In the genomic region with DNA sequence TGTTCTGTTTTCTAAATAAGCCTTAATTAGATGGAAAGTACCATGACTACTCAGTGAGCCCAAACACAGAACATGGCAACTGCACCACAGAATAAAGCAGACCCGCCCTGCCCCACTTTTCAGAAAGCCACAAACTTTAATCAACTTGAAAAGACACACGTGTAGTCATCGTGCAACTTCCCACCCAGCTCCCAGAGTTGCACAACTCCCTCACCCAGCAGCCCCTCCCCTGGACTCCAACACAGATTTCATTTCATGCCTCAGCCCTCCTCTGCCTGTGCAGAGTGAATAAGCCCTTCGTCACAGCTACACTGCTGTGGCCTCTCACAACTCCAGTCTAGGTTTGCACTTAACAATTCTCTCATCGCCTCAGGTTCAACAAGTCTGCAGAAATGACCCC, we compare ENCODE assay signal across 37 mouse cellular contexts. TPM values are rescaled to one million over a fixed set of nuclear protein-coding genes. Genes with fewer than 3 reads are reported as not detected.
DNase-seq lines count a peak whose midpoint lies in the region; ATAC-seq and TF ChIP-seq lines count a peak whose summit lies in the region.
"Had no signal": no experiment of that assay in that cellular context is flagged by ENCODE, and none has a peak within 500 bp of the region (broad histone marks: within the 10 kb centered on the region; RNA-seq: fewer than 3 reads in every experiment).

No protein-coding gene starts in this region.

- no peak for TF ChIP-seq POLR2A in thymus, adult 2 months (IDR thresholded peaks at IDR 0.05; ENCODE audit: control insufficient read depth, extremely low read depth, insufficient read depth, low read length, poor library complexity)
- TF ChIP-seq POLR2A in myocyte (IDR thresholded peaks at IDR 0.05; ENCODE audit: insufficient read length, low read depth) = no peak

- peak; percentile 80; the same call in 1 of the 2 replicates for ATAC-seq in common myeloid progenitor, adult 5-6 weeks (replicated peaks; ENCODE audit: low read depth, poor library complexity, severe bottlenecking)
- ATAC-seq in inflammation-experienced regulatory T-cells, adult 6 months = no peak
- ATAC-seq: forebrain, embryonic 16.5 days; hindbrain, postnatal 0 days; intestine, postnatal 0 days had no signal

- H3K27me3 ChIP-seq in thymus, adult 2 months (ENCODE audit: control insufficient read depth, insufficient read depth, low read length) = no peaks in the 10 kb centered on the region
- H3K27me3 ChIP-seq in myocyte (ENCODE audit: control insufficient read depth, insufficient read depth, insufficient read length) = peaks cover 50% of the 10 kb centered on the region
- H3K27me3 ChIP-seq: embryonic facial prominence, embryonic 12.5 days; heart, embryonic 15.5 days; limb, embryonic 12.5 days; lung, embryonic 15.5 days; neural tube, embryonic 15.5 days had no signal

- TF ChIP-seq CTCF in thymus, adult 2 months (IDR thresholded peaks at IDR 0.05; ENCODE audit: borderline replicate concordance, control insufficient read depth, extremely low read depth, insufficient read depth, low read length, poor library complexity) = no peak

- no peak overlapping the region for H3K4me3 ChIP-seq in thymus, adult 2 months (ENCODE audit: control insufficient read depth, insufficient read depth, low read length)
- no peak overlapping the region for H3K4me3 ChIP-seq in myocyte
- H3K4me3 ChIP-seq: embryonic facial prominence, embryonic 12.5 days; heart, embryonic 10.5 days; heart, embryonic 15.5 days; hindbrain, embryonic 12.5 days; limb, embryonic 12.5 days; lung, embryonic 15.5 days; neural tube, embryonic 15.5 days had no signal

- whole genome bisulfite sequencing in thymus, adult 2 months = 33% methylated on average over 5 of the region's 5 CpGs

- no peaks in the 10 kb centered on the region for H3K79me2 ChIP-seq in myocyte (ENCODE audit: control insufficient read depth, insufficient read depth)

- no peak overlapping the region for H3K27ac ChIP-seq in thymus, adult 2 months (ENCODE audit: control insufficient read depth, insufficient read depth, low read length)
- H3K27ac ChIP-seq: embryonic facial prominence, embryonic 12.5 days; heart, embryonic 10.5 days; heart, embryonic 15.5 days; hindbrain, embryonic 12.5 days; hindbrain, postnatal 0 days; limb, embryonic 12.5 days; lung, embryonic 15.5 days; neural tube, embryonic 15.5 days had no signal

- H3K4me2 ChIP-seq in myocyte (ENCODE audit: low read depth) = no peak overlapping the region
- H3K4me2 ChIP-seq: embryonic facial prominence, embryonic 12.5 days; heart, embryonic 15.5 days; hindbrain, embryonic 12.5 days; limb, embryonic 12.5 days; lung, embryonic 15.5 days; neural tube, embryonic 15.5 days had no signal

- no peaks in the 10 kb centered on the region for H3K36me3 ChIP-seq in thymus, adult 2 months (ENCODE audit: control insufficient read depth, insufficient read depth, low read length)
- H3K36me3 ChIP-seq in myocyte (ENCODE audit: control insufficient read depth, insufficient read depth) = no peaks in the 10 kb centered on the region
- H3K36me3 ChIP-seq: embryonic facial prominence, embryonic 12.5 days; heart, embryonic 10.5 days; heart, embryonic 15.5 days; hindbrain, embryonic 12.5 days; limb, embryonic 12.5 days; lung, embryonic 15.5 days; neural tube, embryonic 15.5 days had no signal

- H3ac ChIP-seq in myocyte (ENCODE audit: control insufficient read depth, insufficient read length) = no peak overlapping the region

- 0 out of 2 replicates have a peak, but pooled peaks cover 3% of the 10 kb centered on the region for H3K4me1 ChIP-seq in thymus, adult 2 months (replicated peaks; ENCODE audit: control insufficient read depth, insufficient read depth, low read length)
- H3K4me1 ChIP-seq: embryonic facial prominence, embryonic 12.5 days; heart, embryonic 10.5 days; heart, embryonic 15.5 days; hindbrain, embryonic 12.5 days; limb, embryonic 12.5 days; lung, embryonic 15.5 days; neural tube, embryonic 15.5 days had no signal

- DNase-seq in thymus, adult 2 months = peak; percentile 3
- DNase-seq in thymus, postnatal 0 days (ENCODE audit: low spot score) = no peak
- DNase-seq in kidney, postnatal 14 days = no peak
- no peak for DNase-seq in cerebellum, postnatal 14 days
- DNase-seq: adrenal gland, adult 8-10 months; cerebellum, adult 2 months; cerebellum, postnatal 25 days; kidney, adult 9 months; kidney, postnatal 25 days; lung, postnatal 4 days; midbrain, embryonic 14.5 days; retina, postnatal 1 day; right cerebral cortex, postnatal 14 days had no signal

TF ChIP-seq in myocyte, 11 proteins besides CTCF, POLR2A, EP300 and RAD21:
- TF ChIP-seq CEBPB (IDR thresholded peaks at IDR 0.05; ENCODE audit: insufficient read depth, poor library complexity, severe bottlenecking) (peak; percentile 44; the same call in 1 of the 2 replicates), MYOD1 (IDR thresholded peaks at IDR 0.05; ENCODE audit: control insufficient read depth in 1 of 3, insufficient read length in 2 of 3, low read depth in 2 of 3) (no peak)

RNA-seq across cellular contexts. Expression of a gene that starts 24.4 kb away (rescaled TPM):
- polyA plus RNA-seq in thymus, adult 2 months (2012; rRNA removed) = 0.49 TPM in 1 of 2 replicates, not detected in the other
- 0.73 and 1.1 TPM in 2 replicates for polyA plus RNA-seq in thymus, postnatal 0 days (2015; fragmentation: Nextera tagmentation; extraction: Ambion mirVana)
- not detected in 2 replicates for total RNA-seq in common myeloid progenitor, adult 5-6 weeks (2017)
- not detected for polyA plus RNA-seq in myocyte (2012; fragmentation: generic; extraction: Trizol)
- polyA plus RNA-seq in inflammation-experienced regulatory T-cells, adult 6 months (2017; shearing (Covaris generic)) = not detected
- total RNA-seq: adrenal gland, postnatal 4 days; gastrocnemius, adult 8-10 months; heart, postnatal 25 days; hindbrain, postnatal 0 days; layer of hippocampus, postnatal 10 days; left cerebral cortex, postnatal 14 days; liver, adult 2 months; monocyte, adult 5-6 weeks had no signal
- polyA plus RNA-seq: cerebellum, adult 2 months; embryonic facial prominence, embryonic 12.5 days; forebrain, embryonic 11.5 days; forebrain, embryonic 16.5 days; gonadal fat pad, adult 2 months; heart, embryonic 10.5 days; heart, embryonic 15.5 days; hindbrain, embryonic 12.5 days; hindbrain, postnatal 0 days; intestine, postnatal 0 days; limb, embryonic 12.5 days; liver, adult 2 months; lung, embryonic 15.5 days; midbrain, embryonic 14.5 days; neural tube, embryonic 15.5 days; small intestine, adult 2 months; stomach, embryonic 14.5 days had no signal

RNA-seq across cellular contexts. Expression of a gene that starts 48.1 kb away (rescaled TPM):
- 110 and 117 TPM in 2 replicates for polyA plus RNA-seq in thymus, adult 2 months (2012; rRNA removed)
- 125 and 128 TPM in 2 replicates for polyA plus RNA-seq in thymus, postnatal 0 days (2015; fragmentation: Nextera tagmentation; extraction: Ambion mirVana)
- 17.8 and 20.9 TPM in 2 replicates for total RNA-seq in common myeloid progenitor, adult 5-6 weeks (2017)
- polyA plus RNA-seq in myocyte (2012; fragmentation: generic; extraction: Trizol) = 67.2 TPM
- polyA plus RNA-seq in inflammation-experienced regulatory T-cells, adult 6 months (2017; shearing (Covaris generic)) = 10 to 100 TPM; 11.5 to 19.1 (median 15.0) TPM
